ENCODE assay signal across 9 mouse cellular contexts in the genomic region with DNA sequence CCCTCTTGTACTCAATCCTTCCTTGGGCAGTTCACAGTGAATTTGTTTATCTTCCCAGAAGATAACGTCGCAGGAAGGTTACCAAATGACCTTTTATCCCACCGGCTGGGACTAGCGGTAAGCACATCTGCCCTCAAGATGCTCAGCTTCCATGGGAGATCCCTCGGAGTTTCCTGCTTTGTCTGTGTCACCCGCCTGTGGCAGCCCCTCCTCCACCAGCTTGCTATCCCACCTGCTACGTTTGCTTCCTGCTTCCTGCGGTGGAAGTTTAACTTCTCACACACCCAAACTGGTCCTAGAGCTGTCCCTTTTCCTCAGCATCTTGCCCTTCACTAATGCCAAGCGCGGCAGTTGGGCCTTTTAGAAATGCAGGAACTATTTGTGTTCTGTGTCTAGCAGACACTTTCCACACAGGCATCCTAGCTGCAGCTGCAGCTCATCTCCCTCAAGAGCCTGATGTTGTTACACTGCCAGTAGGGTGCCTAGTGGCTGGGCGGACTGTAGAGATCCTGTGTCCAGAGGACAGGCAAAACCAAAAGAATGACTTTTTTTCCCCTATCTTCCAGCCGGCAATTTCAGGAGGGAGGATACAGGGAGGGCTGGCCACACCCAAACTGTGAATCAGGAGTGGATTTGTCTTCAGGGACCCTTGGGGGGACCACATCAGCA.
A peak's percentile ranks its signal among the peaks of the same experiment; 100 is the strongest.
DNase-seq lines count a peak whose midpoint lies in the region; ATAC-seq and TF ChIP-seq lines count a peak whose summit lies in the region.
"Had no signal": no experiment of that assay in that cellular context is flagged by ENCODE, and none has a peak within 500 bp of the region (broad histone marks: within the 10 kb centered on the region; RNA-seq: fewer than 3 reads in every experiment).

No protein-coding gene starts in this region.

- peak overlapping the region; percentile 37 for H3K4me2 ChIP-seq in kidney, embryonic 15.5 days
- no peak overlapping the region for H3K4me2 ChIP-seq in forebrain, embryonic 14.5 days (ENCODE audit: low read length)
- peak overlapping the region; percentile 17 for H3K4me2 ChIP-seq in kidney, postnatal 0 days (ENCODE audit: low read length)
- H3K4me2 ChIP-seq in neural tube, embryonic 12.5 days (replicated peaks), result peak overlapping the region; percentile 30; the same call in 1 of the 2 replicates

- peaks cover 18% of the 10 kb centered on the region for H3K4me1 ChIP-seq in kidney, embryonic 15.5 days
- peaks cover 4% of the 10 kb centered on the region; the same call in 1 of the 2 replicates for H3K4me1 ChIP-seq in forebrain, embryonic 14.5 days (ENCODE audit: control insufficient read depth, insufficient read depth, low read length)
- H3K4me1 ChIP-seq in kidney, postnatal 0 days (replicated peaks; ENCODE audit: insufficient read depth, low read length), result no peaks in the 10 kb centered on the region
- H3K4me1 ChIP-seq in neural tube, embryonic 12.5 days, result peaks cover 6% of the 10 kb centered on the region

- H3K9ac ChIP-seq in kidney, embryonic 15.5 days, result no peak overlapping the region
- peak overlapping the region; percentile 21; the same call in 1 of the 2 replicates for H3K9ac ChIP-seq in forebrain, embryonic 14.5 days (ENCODE audit: low read length)
- H3K9ac ChIP-seq in kidney, postnatal 0 days (ENCODE audit: low read depth, low read length), result no peak overlapping the region
- H3K9ac ChIP-seq in neural tube, embryonic 12.5 days, result no peak overlapping the region

- H3K4me3 ChIP-seq in kidney, embryonic 15.5 days (replicated peaks), result no peak overlapping the region
- no peak overlapping the region for H3K4me3 ChIP-seq in forebrain, embryonic 14.5 days (ENCODE audit: low read depth, low read length)
- no peak overlapping the region for H3K4me3 ChIP-seq in kidney, postnatal 0 days (replicated peaks; ENCODE audit: low read depth, low read length)
- H3K4me3 ChIP-seq in neural tube, embryonic 12.5 days, result no peak overlapping the region

- no peaks in the 10 kb centered on the region for H3K27me3 ChIP-seq in kidney, embryonic 15.5 days
- H3K27me3 ChIP-seq in forebrain, embryonic 14.5 days (replicated peaks; ENCODE audit: control insufficient read depth, insufficient read depth, low read length), result no peaks in the 10 kb centered on the region
- H3K27me3 ChIP-seq in kidney, postnatal 0 days (ENCODE audit: insufficient read depth, low read length), result no peaks in the 10 kb centered on the region
- H3K27me3 ChIP-seq in neural tube, embryonic 12.5 days (replicated peaks), result no peaks in the 10 kb centered on the region
- H3K27me3 ChIP-seq: Patski had no signal

- TF ChIP-seq CTCF in kidney, postnatal 0 days (IDR thresholded peaks at IDR 0.05; ENCODE audit: low read depth), result no peak

- DNase-seq in kidney, postnatal 14 days, result no peak
- DNase-seq in forebrain, embryonic 14.5 days (ENCODE audit: low spot score), result no peak
- DNase-seq in kidney, postnatal 0 days (ENCODE audit: low spot score), result peak; percentile 45
- no peak for DNase-seq in right cerebral cortex, postnatal 10 days (ENCODE audit: low spot score in 2 of 2)
- DNase-seq in left cerebral cortex, adult 11 months (ENCODE audit: low spot score), result no peak
- DNase-seq in cerebellum, postnatal 25 days, result no peak

- H3K9me3 ChIP-seq in kidney, embryonic 15.5 days (replicated peaks), result no peaks in the 10 kb centered on the region
- H3K9me3 ChIP-seq in forebrain, embryonic 14.5 days (replicated peaks; ENCODE audit: control insufficient read depth, low read length), result no peaks in the 10 kb centered on the region
- H3K9me3 ChIP-seq in kidney, postnatal 0 days (replicated peaks; ENCODE audit: low read length), result no peaks in the 10 kb centered on the region
- H3K9me3 ChIP-seq in neural tube, embryonic 12.5 days, result no peaks in the 10 kb centered on the region

- no peak for ATAC-seq in kidney, embryonic 15.5 days (replicated peaks; ENCODE audit: low FRiP score)
- ATAC-seq in forebrain, embryonic 14.5 days, result no peak
- no peak for ATAC-seq in kidney, postnatal 0 days (replicated peaks; ENCODE audit: low FRiP score, low read depth)
- no peak for ATAC-seq in neural tube, embryonic 12.5 days (ENCODE audit: low FRiP score, low read depth)
- ATAC-seq: Patski had no signal

- no peak overlapping the region for H3K27ac ChIP-seq in kidney, embryonic 15.5 days
- no peak overlapping the region for H3K27ac ChIP-seq in forebrain, embryonic 14.5 days (ENCODE audit: low read depth, low read length)
- no peak overlapping the region for H3K27ac ChIP-seq in kidney, postnatal 0 days
- no peak overlapping the region for H3K27ac ChIP-seq in neural tube, embryonic 12.5 days

- no peaks in the 10 kb centered on the region for H3K36me3 ChIP-seq in kidney, embryonic 15.5 days
- H3K36me3 ChIP-seq in forebrain, embryonic 14.5 days (ENCODE audit: control insufficient read depth, insufficient read depth, low read length), result no peaks in the 10 kb centered on the region
- H3K36me3 ChIP-seq in kidney, postnatal 0 days (ENCODE audit: insufficient read depth, low read length), result no peaks in the 10 kb centered on the region
- no peaks in the 10 kb centered on the region for H3K36me3 ChIP-seq in neural tube, embryonic 12.5 days

- WGBS in kidney, embryonic 15.5 days, result 6% methylated on average over 12 of the region's 12 CpGs
- WGBS in forebrain, embryonic 14.5 days, result 15% methylated on average over 12 of the region's 12 CpGs
- WGBS in kidney, postnatal 0 days, result 10% methylated on average over 12 of the region's 12 CpGs
- WGBS in neural tube, embryonic 12.5 days, result 6% methylated on average over 12 of the region's 12 CpGs
